Mouse (Mus musculus): ENCODE data around the gene Adamts3. TPM values are rescaled to one million over a fixed set of nuclear protein-coding genes. Genes with fewer than 3 reads are reported as not detected.

The Adamts3 gene
- polyA plus RNA-seq, 1 experiment = 7.9 TPM

DNA sequence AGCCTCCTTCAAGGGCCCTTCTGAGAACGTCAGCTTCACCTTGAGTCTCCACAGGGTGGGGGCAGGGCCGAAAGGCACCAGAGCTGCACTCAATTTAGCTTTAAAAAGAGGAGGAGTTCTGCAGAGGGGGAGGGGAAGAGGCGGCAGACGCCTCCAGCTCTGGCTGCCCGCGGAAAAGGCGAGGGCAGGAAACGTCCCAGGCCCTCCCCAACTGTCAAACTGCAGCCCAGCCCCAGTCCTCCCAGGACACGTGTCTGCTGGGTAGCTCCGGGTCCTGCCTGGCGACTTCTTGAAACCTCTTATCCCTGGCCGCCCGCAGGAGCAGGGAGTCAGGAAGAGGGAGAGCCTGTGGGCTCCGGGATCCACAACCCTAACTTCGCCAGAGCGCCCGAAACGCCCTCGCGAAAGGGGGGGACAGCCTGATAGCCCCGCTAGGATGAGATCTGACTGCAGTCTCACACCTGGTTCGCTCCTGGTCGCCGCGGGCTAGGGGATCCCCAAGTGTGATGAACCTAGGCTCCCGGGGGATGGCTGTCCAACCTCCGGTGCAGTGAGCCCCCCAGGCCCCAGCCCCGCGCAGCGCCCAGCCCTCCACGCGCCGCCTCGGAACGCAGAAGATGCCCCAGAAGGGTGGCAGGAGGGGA lies 921 bp downstream of the Adamts3 start:
- peak; percentile 67 for DNase-seq (ENCODE audit: low read depth)
- TF ChIP-seq POLR2A (IDR thresholded peaks at IDR 0.05; ENCODE audit: borderline replicate concordance, extremely low read depth, insufficient read depth, insufficient read length, poor library complexity, severe bottlenecking) (no peak), CTCF (IDR thresholded peaks at IDR 0.05; ENCODE audit: borderline replicate concordance, extremely low read depth, insufficient read depth, insufficient read length) (no peak)

DNA sequence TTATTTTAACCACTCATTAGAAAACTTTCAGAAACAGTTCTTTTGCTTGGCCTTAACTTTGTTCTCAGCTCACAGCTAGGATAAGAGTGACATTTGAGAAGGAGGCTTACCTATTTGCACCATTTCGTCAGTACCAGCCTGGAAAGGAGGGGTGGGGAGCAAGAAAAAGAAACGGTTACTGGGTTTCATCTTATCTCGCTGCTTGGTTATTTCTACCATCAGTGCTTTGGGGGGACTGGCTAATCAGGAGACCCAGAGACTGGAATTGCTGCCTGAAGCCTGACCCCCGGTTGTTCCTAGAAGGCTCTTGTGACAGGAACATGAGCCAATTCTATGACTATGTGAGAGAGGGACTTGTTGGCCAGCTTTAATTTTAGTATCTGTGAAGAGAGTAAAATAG lies 1.7 kb downstream of the Adamts3 start:
- DNase-seq (ENCODE audit: low read depth) = no peak
- TF ChIP-seq CTCF (IDR thresholded peaks at IDR 0.05; ENCODE audit: borderline replicate concordance, extremely low read depth, insufficient read depth, insufficient read length) = no peak
- no peak for TF ChIP-seq POLR2A (IDR thresholded peaks at IDR 0.05; ENCODE audit: borderline replicate concordance, extremely low read depth, insufficient read depth, insufficient read length, poor library complexity, severe bottlenecking)

- DNase-seq (ENCODE audit: low read depth) = peak; percentile 81
- no peak for TF ChIP-seq CTCF (IDR thresholded peaks at IDR 0.05; ENCODE audit: borderline replicate concordance, extremely low read depth, insufficient read depth, insufficient read length)
- no peak for TF ChIP-seq POLR2A (IDR thresholded peaks at IDR 0.05; ENCODE audit: borderline replicate concordance, extremely low read depth, insufficient read depth, insufficient read length, poor library complexity, severe bottlenecking)
Measured at GRCm38 (mm10) chr5:89878866-89879392, 4.2 kb downstream of the Adamts3 start.

DNA sequence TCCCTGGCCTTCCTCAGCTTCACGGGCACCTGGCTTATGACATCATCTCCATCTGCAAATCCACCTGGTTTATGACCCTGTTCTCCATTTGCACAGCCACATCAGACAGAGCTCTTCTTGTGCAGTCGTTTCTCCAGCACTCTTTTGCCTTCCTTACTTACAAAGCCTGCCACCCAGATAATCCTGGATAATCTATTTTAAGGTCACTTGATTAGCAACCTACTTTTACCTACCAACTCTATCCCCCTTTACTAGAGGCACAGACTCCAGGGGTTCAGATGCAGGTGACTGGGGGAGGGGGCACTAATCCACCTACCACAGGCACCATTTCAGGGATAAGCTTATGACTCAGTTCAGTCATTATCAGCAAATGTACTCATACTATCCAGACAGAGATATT lies 10.5 kb downstream of the Adamts3 start:
- DNase-seq (ENCODE audit: low read depth) = no peak
- no peak for TF ChIP-seq CTCF (IDR thresholded peaks at IDR 0.05; ENCODE audit: borderline replicate concordance, extremely low read depth, insufficient read depth, insufficient read length)
- no peak for TF ChIP-seq POLR2A (IDR thresholded peaks at IDR 0.05; ENCODE audit: borderline replicate concordance, extremely low read depth, insufficient read depth, insufficient read length, poor library complexity, severe bottlenecking)

DNA sequence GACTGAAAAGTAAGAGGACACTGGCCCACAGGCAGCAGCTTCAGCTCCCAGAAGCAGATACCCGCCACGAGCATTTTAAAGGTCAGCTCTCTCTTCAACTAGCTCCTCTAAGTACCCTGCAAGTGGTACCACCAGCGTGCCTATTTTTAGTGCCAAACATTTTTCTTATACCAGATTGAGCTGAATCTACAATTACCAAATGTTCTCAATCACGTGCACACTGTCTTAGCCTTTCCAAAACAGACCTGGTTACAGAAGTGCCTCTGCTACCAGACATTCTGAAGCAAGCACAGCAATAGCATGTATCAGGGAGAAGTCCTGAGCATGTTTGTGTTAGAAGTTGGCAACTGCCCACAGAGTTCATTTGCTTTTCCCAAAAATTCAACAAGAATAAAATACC lies 23.5 kb downstream of the Adamts3 start:
- TF ChIP-seq POLR2A (IDR thresholded peaks at IDR 0.05; ENCODE audit: borderline replicate concordance, extremely low read depth, insufficient read depth, insufficient read length, poor library complexity, severe bottlenecking) (no peak), CTCF (IDR thresholded peaks at IDR 0.05; ENCODE audit: borderline replicate concordance, extremely low read depth, insufficient read depth, insufficient read length) (no peak)
- DNase-seq (ENCODE audit: low read depth) = no peak

- TF ChIP-seq POLR2A (IDR thresholded peaks at IDR 0.05; ENCODE audit: borderline replicate concordance, extremely low read depth, insufficient read depth, insufficient read length, poor library complexity, severe bottlenecking) = no peak
- TF ChIP-seq CTCF (IDR thresholded peaks at IDR 0.05; ENCODE audit: borderline replicate concordance, extremely low read depth, insufficient read depth, insufficient read length) = no peak
Measured at GRCm38 (mm10) chr5:89858837-89859236, 24.3 kb downstream of the Adamts3 start.

DNA sequence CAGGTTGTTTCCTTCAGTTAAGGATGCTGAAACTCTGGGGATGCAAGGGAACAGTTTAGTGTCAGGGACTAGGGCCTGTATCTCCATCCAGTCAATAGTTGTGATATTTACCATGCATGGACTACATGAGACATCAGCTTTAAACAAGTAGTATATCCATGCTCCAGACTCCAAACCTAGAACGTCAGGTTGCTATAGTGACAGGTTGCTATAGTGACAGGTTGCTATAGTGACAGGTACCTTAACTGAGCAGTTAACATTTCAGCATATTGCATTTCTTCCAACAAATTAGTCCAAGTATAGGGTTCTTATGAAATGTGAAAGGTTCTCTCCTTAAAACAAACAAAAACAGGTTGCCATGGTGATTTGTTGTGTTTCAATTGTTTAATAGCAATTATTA lies 36.6 kb downstream of the Adamts3 start:
- peak; percentile 78 for DNase-seq (ENCODE audit: low read depth)
- TF ChIP-seq CTCF (IDR thresholded peaks at IDR 0.05; ENCODE audit: borderline replicate concordance, extremely low read depth, insufficient read depth, insufficient read length) (no peak), POLR2A (IDR thresholded peaks at IDR 0.05; ENCODE audit: borderline replicate concordance, extremely low read depth, insufficient read depth, insufficient read length, poor library complexity, severe bottlenecking) (no peak)

More at GRCm38 (mm10) chr5:89858837-89859236, 24.3 kb downstream of the Adamts3 start:
- DNase-seq (ENCODE audit: low read depth) = no peak

DNA sequence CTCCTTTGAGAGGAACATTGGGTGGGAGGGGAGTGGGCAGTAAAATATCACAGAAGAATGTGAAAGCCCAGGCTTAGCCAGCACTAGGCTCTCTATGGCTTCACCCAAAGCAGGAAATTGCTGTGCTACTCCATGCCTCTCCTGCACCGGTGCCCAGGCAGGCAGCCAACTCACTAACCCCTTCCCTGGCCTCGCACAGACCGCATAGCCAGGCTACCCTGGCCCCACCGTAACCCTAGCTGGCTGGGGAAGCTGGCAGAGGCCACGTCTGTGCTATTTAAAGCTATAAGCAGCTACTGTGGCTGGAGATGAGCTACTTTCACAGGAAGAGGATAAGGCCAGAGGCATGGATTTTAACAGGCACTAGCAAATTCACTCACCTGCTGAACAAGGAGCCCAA lies 38.8 kb downstream of the Adamts3 start:
- TF ChIP-seq POLR2A (IDR thresholded peaks at IDR 0.05; ENCODE audit: borderline replicate concordance, extremely low read depth, insufficient read depth, insufficient read length, poor library complexity, severe bottlenecking) (no peak), CTCF (IDR thresholded peaks at IDR 0.05; ENCODE audit: borderline replicate concordance, extremely low read depth, insufficient read depth, insufficient read length) (no peak)
- peak; percentile 83 for DNase-seq (ENCODE audit: low read depth)

DNA sequence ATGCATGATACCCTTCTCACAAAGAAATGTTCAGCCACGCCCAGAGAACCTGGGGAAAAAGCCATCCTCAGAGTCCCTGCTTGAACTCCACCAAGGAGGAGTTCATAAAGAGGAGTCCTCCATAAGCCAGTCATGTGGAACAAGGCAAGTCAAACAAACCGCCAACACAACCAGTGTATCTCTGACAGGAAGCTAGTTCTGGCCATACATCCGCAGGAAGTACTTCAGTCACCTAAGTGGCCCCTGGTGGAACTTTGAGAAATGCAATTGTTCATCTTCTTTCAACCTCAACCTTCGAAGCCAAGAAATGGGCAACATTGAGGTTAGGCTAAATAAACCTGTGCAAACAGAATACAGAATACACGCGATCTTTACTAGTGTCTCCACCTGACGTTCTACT lies 39.7 kb downstream of the Adamts3 start:
- DNase-seq (ENCODE audit: low read depth) = no peak
- TF ChIP-seq CTCF (IDR thresholded peaks at IDR 0.05; ENCODE audit: borderline replicate concordance, extremely low read depth, insufficient read depth, insufficient read length) (no peak), POLR2A (IDR thresholded peaks at IDR 0.05; ENCODE audit: borderline replicate concordance, extremely low read depth, insufficient read depth, insufficient read length, poor library complexity, severe bottlenecking) (no peak)

DNA sequence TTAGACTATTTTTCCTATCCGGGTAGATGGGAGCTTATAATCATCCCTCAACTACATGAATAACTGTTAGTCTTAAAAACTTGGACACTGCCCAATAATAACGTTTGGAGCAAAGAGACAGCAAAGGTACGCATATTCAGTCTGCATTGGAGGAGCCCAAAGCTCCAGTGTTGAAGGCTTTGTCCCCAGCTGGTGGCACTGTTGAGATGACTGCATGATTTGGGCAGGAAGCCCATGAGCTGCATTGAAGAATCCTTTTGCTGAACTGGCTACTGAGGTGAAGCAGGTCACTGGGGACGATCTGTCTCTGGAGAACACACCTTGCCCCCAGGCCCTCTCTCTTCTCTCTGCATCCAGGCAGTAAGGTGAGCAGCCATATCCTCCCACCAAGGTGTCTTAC lies 43.5 kb downstream of the Adamts3 start:
- TF ChIP-seq CTCF (IDR thresholded peaks at IDR 0.05; ENCODE audit: borderline replicate concordance, extremely low read depth, insufficient read depth, insufficient read length) (no peak), POLR2A (IDR thresholded peaks at IDR 0.05; ENCODE audit: borderline replicate concordance, extremely low read depth, insufficient read depth, insufficient read length, poor library complexity, severe bottlenecking) (no peak)

GRCm38 (mm10) chr5:89821175-89821574 lies 62.0 kb downstream of the Adamts3 start:
- no peak for TF ChIP-seq CTCF (IDR thresholded peaks at IDR 0.05; ENCODE audit: borderline replicate concordance, extremely low read depth, insufficient read depth, insufficient read length)
- TF ChIP-seq POLR2A (IDR thresholded peaks at IDR 0.05; ENCODE audit: borderline replicate concordance, extremely low read depth, insufficient read depth, insufficient read length, poor library complexity, severe bottlenecking) = no peak
- DNase-seq (ENCODE audit: low read depth) = no peak

More for the DNA sequence above, 43.5 kb downstream of the Adamts3 start:
- peak; percentile 24 for DNase-seq (ENCODE audit: low read depth)

DNA sequence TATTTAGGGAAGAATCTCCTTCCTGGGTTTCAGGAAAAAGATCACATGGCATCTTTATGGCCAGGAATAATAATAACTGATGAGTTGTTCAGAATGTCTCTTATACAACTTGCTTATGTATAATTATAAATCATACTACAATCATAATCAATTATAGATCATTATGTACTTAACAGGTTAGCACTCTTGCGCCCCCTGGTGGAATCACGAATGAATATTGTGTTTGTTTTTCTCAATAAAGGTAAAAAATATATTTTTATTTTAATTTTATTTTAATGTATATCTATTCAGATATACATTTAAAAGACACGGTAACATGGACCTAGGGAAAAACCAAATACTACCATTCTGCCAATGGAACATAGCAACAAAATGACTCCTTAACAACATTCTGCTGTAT lies 63.6 kb downstream of the Adamts3 start:
- peak; percentile 71 for DNase-seq (ENCODE audit: low read depth)
- TF ChIP-seq CTCF (IDR thresholded peaks at IDR 0.05; ENCODE audit: borderline replicate concordance, extremely low read depth, insufficient read depth, insufficient read length) = no peak
- no peak for TF ChIP-seq POLR2A (IDR thresholded peaks at IDR 0.05; ENCODE audit: borderline replicate concordance, extremely low read depth, insufficient read depth, insufficient read length, poor library complexity, severe bottlenecking)
